Mouse (Mus musculus): ENCODE measurements at regions not wholly inside any gene's neighbourhood (a gene's known extent, or its start where the extent isn't known, plus 50 kb on each side); places are given as distances from the start of the nearest gene placed in this dataset.
"Not testable (repeated sequence)": the region's sequence is repeated elsewhere in the genome, so short reads cannot be mapped to it uniquely, and the experiment has no call there.

DNA sequence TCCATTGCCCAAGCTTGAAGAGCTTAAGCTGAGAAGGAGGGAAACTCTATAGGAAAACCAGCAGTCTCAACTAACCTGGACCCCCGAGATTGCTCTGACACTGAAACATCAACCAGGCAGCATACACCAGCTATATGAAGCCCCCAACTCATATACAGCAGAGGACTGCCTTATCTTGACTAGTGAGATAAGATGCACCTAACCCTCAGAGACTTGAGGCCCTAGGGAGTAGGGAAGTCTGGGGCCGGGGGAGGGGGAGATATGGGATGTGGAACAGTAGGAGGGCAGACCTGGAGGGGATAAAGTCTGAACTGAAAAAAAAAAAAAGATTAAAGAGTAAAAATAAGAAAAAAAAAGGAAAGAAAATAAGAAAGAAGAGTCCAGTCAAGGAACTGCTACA, 540.5 kb upstream of the Pkdcc start:
- no peak for DNase-seq (ENCODE audit: low spot score)

DNA sequence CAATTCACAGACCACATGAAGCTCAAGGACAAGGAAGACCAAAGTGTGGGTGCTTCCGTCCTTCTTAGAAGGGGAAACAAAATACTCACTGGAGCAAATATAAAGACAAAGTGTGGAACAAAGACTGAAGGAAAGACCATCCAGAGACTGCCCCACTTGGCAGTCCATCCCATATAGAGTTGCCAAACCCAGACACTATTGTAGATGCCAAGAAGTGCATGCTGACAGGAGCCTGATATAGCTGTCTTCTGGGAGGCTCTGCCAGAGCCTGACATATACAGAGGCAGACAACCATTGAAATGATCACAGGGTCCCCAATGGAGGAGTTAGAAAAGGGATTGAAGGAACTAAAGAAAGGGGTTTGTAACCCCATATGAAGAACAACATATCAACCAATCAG, 548.5 kb upstream of the Pkdcc start:
- not testable (repeated sequence) for DNase-seq (ENCODE audit: low spot score)

DNA sequence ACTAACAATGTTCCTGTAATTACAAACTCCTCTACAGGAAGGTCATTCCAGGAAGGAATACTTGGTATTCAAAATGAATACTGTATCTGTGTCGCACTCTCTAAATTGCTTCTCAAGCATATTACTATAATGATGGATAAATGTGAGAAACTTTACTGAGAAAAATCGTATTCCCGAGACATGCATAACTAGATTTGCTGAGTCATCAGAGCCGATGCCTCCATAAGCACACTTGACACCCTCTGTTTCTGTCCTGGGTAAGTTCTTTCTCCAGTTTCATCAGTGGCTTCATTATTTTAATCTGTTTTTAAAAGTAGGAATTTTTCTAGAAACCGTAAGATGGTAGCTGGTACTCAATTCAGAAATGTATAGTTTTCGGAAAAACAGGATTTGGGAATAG, 550.7 kb upstream of the Pkdcc start:
- peak; percentile 16 for DNase-seq (ENCODE audit: low spot score)

DNA sequence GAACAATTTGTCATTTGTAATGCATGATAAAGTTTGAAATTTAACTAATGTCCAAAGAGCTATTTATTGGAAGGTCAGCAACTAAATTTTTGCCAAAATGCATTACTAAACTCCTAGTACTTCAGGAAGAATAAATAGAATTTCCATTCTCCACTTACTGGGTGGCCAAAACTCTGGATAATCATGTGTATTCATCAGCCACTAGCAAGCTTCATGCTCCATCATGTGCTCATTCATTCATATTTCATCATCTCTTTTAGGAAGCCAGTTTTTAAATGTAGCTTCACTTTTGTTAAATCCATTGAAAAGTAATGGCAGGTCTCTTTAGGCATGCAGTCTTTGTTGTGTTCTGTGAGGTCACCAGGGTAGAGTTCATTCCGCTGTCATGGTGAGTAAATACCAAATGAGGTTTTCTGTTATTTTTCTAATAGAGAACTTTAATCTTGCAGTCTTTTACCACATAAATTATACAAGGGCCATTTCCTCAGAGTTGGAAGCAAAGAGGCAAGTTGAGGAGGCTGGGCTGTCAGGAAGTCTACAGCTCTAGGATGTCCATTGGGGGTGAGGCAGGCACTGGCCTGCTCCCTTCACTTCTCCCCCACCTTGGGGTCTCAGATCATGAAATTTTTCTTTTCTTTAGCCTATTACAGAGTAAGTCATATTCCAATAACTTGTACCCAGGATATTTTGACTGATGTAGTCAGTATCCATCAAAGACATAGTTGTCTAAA, 578.5 kb upstream of the Pkdcc start:
- no peak for DNase-seq (ENCODE audit: low spot score)

DNA sequence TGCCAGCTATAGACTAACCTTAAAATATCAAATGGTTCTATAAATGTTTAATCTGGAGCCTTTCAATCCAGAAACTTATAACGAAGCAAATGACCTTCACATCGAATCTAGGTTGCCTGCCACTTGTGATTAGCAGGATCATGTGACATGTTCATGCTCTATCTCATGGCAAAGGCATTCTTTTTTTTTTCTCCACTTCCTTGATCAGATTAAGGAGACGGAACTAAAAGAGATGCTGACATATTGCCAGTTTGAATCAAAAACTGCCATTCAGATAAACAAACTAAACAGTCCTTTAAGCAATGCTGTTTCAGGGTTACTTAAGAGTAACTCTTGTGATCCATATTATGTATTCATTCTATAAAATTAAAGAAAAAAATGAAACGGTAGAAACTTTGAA, 579.2 kb upstream of the Pkdcc start:
- no peak for DNase-seq (ENCODE audit: low spot score)

DNA sequence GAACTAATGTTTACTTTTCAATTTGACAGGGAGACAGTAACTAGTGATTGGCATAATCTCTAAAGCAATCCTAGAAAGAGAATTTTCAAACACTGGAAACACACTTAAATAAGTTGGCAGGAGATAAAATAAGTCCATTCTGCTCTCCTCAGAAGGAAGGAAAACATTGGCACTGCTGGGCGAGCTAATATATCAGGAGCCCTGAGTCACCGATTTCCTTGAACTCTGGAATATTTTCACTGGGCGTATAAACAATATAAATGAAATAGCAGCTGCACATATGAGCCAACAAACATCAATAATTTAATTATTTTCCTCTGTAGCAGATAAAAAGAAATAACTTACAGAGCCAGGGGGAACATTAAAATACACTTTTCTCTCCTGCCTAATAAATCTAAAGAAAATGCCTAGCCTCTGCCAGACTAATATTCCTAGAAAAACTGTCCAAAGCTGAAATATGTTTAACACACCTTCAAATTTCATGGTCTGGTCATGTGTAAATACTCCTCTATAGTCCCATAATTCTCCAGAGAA, 608.4 kb upstream of the Pkdcc start:
- DNase-seq (ENCODE audit: low spot score): peak; percentile 35

DNA sequence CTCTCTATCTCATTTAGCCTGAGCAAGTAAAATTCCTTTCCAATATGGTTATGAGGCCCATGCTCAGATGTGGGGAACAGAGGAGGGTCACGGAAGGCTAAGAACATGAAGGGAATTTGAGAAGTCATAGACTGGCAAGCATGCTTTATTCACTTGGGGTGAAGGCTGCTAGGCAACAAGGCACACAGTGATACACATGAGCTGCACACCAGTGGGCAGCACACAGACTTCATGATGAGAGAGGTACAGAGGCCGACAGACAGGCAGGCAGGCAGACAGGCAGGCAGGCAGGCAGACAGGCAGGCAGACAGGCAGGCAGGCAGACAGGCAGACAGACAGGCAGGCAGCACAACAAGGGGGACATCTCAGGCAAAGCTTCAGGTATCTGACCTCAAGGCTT, 631.3 kb upstream of the Pkdcc start:
- no peak for DNase-seq (ENCODE audit: low spot score)

DNA sequence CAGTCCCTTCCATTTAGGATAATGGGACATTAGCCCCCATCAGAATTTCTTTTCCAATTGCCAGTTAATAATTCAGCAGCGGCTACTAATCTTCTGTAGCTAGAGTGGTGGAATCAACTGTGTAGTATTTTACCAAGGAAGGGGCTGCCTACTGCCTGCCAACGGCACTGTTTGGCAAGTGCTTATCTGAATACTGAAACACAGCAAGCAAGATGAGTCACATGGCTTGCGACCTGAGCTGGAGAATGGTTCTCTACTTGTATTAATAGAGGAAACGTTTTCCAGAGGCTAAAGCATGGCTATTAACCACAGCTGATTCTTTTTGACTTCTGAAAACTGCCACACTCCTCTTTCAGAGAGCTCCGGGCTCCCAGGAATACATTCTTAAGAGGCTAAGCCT, 681.6 kb upstream of the Pkdcc start:
- peak; percentile 49 for DNase-seq (ENCODE audit: low spot score)

DNA sequence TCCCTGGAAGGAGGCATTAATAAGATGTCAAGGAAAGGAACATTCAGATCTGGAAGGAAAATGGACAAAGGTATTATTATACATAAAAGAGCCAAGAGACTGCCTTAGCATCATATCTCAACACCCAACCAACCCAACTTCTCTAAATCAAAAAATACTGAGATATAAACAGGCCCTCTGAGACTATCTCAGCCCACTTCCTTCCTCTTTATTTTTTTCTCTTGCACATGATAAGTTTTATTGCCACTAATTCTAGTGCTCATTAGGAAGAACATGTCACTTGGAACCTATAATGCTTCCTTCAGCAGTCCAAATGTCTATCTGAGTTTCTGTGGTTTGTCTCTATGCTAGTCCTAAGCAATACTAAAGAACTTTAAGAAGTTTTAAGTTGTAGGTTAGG, 697.0 kb upstream of the Pkdcc start:
- no peak for DNase-seq (ENCODE audit: low spot score)

DNA sequence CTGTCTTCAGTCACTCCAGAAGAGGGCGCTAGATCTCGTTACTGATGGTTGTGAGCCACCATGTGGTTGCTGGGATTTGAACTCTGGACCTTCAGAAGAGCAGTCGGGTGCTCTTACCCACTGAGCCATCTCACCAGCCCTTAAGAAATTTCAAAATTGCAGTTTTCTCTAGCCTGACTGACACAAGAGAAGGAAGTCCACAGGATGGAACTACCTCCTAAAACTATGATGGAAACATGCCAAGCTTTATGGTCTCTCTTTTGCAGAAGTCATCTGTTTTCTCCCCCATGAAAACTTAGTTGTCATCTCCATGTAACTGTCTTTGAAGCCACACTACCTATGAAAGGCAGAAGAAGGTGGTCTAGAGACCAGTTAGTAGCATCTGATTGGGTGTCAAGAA, 698.2 kb upstream of the Pkdcc start:
- no peak for DNase-seq (ENCODE audit: low spot score)

DNA sequence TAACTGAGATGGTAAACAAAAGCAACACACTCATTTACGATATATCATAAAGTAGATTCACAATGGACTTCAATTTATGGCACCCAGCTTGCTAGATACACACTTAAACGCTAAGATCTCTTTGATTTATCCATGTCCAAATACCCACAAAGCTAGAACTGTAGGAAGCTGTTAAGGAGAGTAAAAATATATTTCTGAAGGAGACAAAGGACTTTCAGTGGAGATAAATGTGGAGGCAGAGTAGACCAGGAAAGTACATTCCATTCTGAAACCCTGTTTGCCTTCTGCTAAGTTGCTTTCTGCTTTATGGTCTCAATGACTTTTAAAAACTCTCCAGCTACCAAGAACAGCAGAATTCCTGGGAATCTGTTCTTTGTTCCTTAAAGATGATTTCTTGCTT, 701.3 kb upstream of the Pkdcc start:
- DNase-seq (ENCODE audit: low spot score): no peak

DNA sequence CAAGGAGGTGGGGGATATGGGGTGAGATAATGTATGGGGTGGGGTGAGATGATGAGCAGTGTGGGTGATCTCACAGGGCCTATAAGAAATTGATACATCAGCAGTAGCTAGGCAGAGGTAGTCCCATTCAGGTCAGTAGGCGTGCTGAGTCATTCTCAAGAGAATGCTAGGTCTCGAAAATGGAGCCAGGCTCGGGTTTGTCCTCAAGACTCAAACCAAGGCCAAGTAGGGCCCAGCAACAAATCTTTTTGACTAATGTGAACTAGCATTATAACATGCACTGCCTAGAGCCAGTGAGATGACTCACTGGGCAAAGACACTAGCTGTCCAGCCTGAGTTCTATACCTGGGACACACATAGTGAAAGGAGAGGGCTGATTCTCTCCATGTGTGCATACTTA, 710.8 kb upstream of the Pkdcc start:
- DNase-seq (ENCODE audit: low spot score): no peak

DNA sequence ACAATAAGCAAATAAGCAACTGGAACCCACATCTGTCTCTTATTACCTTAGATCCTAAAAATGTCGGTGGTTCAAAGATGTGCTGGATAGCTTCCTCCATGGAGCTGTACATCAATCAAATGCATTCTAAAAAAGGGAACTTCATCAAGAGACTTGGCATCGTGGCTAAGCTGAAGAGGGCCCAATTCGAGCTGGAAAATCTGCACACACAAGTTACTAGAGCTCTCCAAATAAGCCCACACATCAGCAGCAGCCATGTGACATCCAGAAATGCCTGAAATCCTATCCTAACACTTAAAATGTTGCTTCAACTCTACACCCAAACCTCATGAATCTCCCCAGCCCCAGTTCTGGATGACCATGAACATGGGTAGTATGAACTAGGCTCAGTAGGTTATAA, 729.5 kb upstream of the Pkdcc start:
- no peak for DNase-seq (ENCODE audit: low spot score)

DNA sequence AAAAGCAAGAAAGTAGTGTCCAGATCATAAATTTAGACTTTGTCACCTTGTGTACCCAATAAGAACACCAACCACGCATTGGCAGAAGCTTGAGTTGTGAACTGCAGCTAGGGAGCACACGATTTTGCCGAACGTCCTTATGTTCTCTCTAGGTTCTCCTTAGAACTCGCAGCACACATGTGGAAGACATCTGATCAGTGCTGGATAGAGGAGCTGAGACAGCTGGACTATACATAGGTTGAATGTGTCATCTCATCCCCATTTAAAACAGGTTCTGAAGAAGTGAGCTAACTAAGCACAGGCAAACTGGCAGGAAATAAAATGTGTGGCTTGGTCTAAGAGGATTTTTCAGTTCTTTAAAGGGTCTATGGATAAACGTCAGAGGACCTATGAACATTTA, 730.5 kb upstream of the Pkdcc start:
- DNase-seq (ENCODE audit: low spot score): no peak

DNA sequence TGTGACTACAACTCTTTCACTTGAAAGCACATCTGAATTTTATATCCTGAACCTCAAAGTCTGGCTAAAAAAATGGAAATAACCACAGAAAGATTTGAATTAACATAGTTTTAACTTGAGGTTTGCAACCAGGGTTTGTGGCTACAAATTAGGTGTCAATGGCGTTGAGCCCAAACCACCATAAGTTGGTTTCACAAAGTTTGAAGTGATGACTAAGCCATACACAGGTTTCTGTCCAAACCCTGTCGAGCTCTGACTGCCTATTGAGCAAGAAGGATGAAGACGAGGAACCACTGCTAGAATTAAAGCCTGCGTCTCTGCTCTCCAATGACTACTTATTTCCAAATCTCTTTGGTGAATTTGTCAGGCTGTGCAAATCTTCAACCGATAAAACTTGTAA, 719.8 kb upstream of the Slc8a1 start:
- DNase-seq (ENCODE audit: low spot score): no peak

DNA sequence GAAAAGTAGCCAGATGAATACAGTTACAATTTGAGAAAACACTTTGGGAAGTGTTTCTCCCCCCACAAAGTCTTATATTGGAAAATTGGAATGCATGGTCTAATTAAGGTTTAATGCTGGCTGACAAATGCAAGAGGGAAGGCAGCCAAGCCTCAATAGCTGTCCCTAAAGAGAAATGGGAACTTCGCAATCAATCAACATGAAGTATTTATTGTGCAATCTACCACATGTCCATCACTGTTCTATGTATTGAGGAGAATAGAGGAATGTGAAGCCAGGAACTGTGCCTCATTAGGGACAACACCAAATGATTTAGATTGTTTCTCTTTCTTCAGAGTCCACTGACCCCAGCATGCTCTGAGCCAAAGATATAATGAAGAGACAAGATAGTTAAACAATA, 715.7 kb upstream of the Slc8a1 start:
- DNase-seq (ENCODE audit: low spot score): no peak

DNA sequence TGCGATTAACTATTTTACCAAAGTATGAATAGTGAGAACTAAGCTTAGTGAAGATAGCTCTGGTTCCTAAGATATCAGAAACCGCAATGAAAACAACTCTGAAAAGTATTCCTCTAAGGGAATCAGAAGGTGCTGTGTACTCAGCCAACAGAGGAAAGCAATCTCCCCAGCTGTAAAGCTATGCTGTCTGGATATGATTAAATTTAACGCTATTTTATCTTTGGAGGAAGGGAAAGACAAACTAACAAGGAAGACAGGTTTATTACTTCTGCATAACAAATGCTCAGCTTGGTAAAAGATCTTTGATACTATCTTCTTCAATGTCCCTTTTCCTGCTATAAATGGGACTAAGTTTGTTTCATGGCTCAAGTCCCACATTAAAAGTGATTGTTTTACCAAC, 700.9 kb upstream of the Slc8a1 start:
- DNase-seq (ENCODE audit: low spot score): no peak

DNA sequence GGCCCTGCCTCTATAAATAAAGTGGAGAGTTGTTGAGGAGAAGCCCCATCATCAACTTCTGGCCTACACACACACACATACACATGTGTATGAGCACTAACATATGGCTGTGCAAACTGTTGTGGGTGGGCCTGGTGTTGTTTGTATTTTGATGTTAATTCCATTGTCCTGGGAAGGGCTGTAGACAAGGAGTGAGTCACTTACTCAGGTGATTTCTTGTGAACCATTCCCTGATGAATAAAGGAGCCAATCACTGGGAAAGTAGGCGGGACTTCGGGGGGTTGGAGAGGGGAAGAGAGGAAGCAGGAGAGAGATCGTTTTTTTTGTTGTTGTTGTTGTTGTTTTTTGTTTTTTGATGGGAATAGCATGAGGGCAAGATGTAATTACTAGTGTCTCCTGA, 699.0 kb upstream of the Slc8a1 start:
- no peak for DNase-seq (ENCODE audit: low spot score)

DNA sequence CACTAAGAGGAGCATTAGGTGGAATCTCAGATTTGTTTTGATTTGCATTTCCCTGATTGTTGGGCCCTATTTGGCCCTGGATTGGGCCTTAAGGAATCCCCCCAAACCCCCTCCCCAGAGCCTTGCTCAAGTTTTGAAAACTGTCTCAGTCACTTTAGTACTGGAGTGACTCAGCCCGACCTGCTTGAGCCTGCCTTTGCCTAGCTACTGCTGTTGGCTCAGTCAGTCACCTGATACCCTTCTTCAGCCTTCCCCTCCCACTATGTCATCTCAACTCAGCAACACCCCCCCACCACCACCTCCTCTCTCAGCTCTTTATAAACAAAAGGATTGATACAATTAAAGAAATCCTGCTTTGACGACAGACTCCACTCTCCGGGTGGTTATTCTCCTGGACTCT, 694.5 kb upstream of the Slc8a1 start:
- no peak for DNase-seq (ENCODE audit: low spot score)

DNA sequence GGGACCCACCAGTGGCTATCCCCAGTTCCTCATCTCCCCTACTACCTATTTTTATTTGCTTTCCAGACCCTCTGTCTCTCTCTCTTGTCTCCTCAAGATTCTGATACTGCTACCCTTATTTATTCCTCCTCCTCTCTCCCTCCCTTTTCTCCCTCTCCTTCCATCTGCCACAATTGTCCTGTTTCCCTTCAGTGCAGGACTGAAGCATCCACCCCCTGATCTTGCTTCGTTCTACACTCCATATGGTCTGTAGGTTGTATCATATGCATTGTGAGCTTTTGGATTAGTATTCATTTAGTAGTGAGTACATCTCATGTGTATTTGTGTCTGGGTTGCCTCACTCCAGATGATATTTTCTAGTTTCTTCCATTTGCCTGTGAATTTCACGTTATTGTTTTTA, 670.1 kb upstream of the Slc8a1 start:
- DNase-seq (ENCODE audit: low spot score): no peak

DNA sequence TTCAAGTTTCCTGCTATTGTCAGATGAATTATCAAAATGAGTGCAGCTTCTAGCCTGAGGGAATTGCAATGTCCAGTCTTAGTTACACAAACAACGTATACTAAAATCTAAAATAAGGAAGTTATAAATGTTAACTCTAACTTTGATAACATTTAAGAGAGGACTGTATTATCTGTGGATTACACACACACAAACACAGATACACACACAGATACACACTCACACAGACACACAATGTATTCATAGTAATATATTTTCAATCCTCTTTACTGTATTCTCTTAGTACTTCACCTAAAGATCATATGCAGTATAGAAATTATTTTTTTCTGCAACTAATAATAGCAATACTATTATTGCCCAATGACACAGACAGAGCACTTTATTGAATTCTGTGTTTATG, 661.2 kb upstream of the Slc8a1 start:
- DNase-seq (ENCODE audit: low spot score): no peak

DNA sequence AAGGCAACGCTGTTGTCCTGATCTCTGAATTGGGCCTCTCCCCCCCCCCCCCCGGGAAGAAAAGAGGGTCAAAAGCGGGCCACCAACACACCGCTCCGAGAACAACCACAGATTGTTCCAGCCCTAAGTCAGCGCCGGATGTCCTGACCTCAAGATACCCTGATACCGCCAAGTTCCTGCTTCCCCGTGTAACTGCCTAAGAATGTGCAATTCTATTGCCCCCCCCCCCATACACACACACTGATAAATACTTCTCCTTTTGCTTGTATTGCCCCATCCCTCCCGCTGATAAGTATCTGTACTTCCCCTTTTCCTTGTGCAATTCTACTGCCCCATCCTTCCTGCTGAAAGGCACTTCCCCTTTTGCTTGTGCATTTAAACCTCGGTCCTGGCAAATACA, 641.2 kb upstream of the Slc8a1 start:
- DNase-seq (ENCODE audit: low spot score): not testable (repeated sequence)

DNA sequence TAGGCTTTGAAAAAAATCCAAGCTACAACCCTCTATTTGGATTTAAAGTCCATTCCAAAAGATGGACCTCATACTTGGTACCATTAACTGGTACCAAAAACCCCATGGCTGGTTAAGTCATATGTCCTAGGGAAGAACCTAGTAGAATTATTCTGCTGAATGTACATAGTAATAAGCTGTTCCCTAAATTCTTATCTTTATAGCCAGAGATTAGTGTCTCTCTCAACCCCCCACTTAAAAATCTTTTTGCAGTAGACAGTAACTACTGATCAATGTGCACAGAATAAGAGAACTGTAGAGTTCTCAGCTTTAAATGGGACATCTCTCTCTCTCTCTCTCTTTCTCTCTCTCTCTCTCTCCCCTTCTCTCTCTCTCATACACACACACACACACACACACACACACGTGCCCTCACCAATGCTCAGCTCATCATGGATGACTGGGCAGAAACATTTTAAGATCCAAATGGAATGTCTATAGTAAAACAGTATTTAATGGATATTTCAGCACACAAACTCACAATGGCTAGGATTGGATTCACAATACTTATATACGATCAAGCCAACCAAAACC, 640.2 kb upstream of the Slc8a1 start:
- no peak for DNase-seq (ENCODE audit: low spot score)

DNA sequence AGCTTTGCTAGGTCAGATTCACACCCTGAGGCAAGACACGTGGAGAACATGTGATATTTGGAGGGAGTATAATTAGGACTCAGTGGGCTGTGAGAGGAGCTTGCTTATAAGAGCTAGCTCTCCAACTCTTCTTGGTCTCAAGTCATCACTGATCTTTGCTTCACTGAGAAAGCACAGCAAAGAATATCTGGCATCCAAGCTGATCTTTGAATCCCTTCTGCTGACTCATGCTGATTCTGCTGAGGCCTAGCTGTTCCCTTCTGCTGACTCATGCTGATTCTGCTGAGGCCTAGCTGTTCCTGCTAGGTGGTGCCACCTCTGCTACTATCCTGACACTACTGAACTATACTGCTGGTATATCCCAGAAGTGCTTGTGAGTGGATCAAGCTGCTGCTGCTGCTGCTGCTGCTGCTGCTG, 639.0 kb upstream of the Slc8a1 start:
- peak; percentile 35 for DNase-seq (ENCODE audit: low spot score)
